Mouse (Mus musculus) midbrain, embryonic 11.5 days (tissue): ENCODE data around the gene Taf1d. TPM values are rescaled to one million over a fixed set of nuclear protein-coding genes. Genes with fewer than 3 reads are reported as not detected.
"Not testable (repeated sequence)": the region's sequence is repeated elsewhere in the genome, so short reads cannot be mapped to it uniquely, and the experiment has no call there.

Experiments
- ATAC-seq: fragments of 200-750 bp; cut with Nextera tagmentation; 2 replicates; pipeline ENCODE4 v1.8.0; 2017; ENCODE audit warnings: moderate TSS enrichment, moderate library complexity; ENCODE audit not compliant: low FRiP score
- DNase-seq: peaks from one replicate; pipeline ENCODE4 v3.0.0; 2015; ENCODE audit warnings: low spot score; ENCODE audit errors: missing footprints
- H3K27ac ChIP-seq: fragments of 300-500 bp; sonication (generic); 2 replicates; pipeline ENCODE4 v1.5.1; 2014; ENCODE audit warnings: low read depth, low read length
- H3K27me3 ChIP-seq: fragments of 300-500 bp; sonication (generic); 2 replicates; pipeline ENCODE4 v1.6.1; 2014; ENCODE audit warnings: mild to moderate bottlenecking, low read length, moderate library complexity, mixed read lengths; ENCODE audit not compliant: control insufficient read depth, insufficient read depth
- H3K36me3 ChIP-seq: fragments of 300-500 bp; sonication (generic); 2 replicates; pipeline ENCODE4 v1.6.1; 2014; ENCODE audit warnings: mild to moderate bottlenecking, low read length, moderate library complexity, mixed read lengths; ENCODE audit not compliant: control insufficient read depth, insufficient read depth
- H3K4me1 ChIP-seq: fragments of 300-500 bp; sonication (generic); 2 replicates; pipeline ENCODE4 v1.6.1; 2014; ENCODE audit warnings: low read length; ENCODE audit not compliant: control insufficient read depth, insufficient read depth
- H3K4me2 ChIP-seq: fragments of 300-500 bp; sonication (generic); 2 replicates; pipeline ENCODE4 v1.6.1; 2014; ENCODE audit warnings: mild to moderate bottlenecking, moderate library complexity
- H3K4me3 ChIP-seq: fragments of 300-500 bp; sonication (generic); 2 replicates; pipeline ENCODE4 v1.5.1; 2014; ENCODE audit warnings: low read depth, low read length
- H3K9ac ChIP-seq: fragments of 300-500 bp; sonication (generic); 2 replicates; pipeline ENCODE4 v1.6.1; 2014; ENCODE audit warnings: low read length
- H3K9me3 ChIP-seq: fragments of 300-500 bp; sonication (generic); 2 replicates; pipeline ENCODE4 v1.6.1; 2016; ENCODE audit warnings: low read length; ENCODE audit not compliant: control insufficient read depth
- WGBS: fragments of 180-500 bp; shearing (Covaris S2); extraction: QIAGEN DNeasy Blood & Tissue Kit; methylation state at CpG from one replicate; pipeline ENCODE4 v1.1.7; 2014; 5-methylcytosine and 5-hydroxymethylcytosine counted together
- polyA plus RNA-seq: library from polyadenylated mRNA; unstranded; fragments of >200 nt; fragmentation: Nextera tagmentation; extraction: Ambion mirVana; gene quantifications from 2 replicates; pipeline ENCODE4 v1.2.1, GENCODE M21; 2014

Gene Taf1d
- polyA plus RNA-seq, 1 experiment from 2014 or later: 67.9 TPM

DNA sequence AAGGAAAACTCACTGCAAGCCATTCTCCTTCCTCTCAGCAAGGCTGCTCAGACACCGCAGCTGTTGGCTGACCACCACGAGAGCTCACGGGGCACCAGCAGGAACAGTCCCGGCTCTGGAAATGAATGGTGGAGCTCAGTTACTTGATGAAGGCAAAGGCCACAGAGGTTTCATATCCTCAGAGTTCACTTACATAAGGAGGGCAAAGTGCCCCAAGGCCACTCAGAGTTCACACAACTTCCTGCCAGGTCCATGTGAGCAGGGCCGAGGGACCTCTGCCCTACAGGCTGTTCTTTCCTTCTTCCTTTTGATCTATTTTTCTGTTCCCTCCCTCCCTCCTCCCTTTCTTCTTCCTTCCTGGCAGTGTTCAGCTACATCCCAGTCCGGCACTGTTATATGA, 4.6 kb upstream of the Taf1d start:
- 75% methylated on average over 6 of the region's 6 CpGs for WGBS
- Histone ChIP-seq H3K27me3 (no peaks in the 10 kb centered on the region), H3K4me2 (no peak overlapping the region), H3K36me3 (no peaks in the 10 kb centered on the region), H3K27ac (no peak overlapping the region), H3K4me1 (no peaks in the 10 kb centered on the region), H3K4me3 (no peak overlapping the region), H3K9me3 (no peaks in the 10 kb centered on the region), H3K9ac (no peak overlapping the region)
- ATAC-seq (no peak), DNase-seq (no peak)

DNA sequence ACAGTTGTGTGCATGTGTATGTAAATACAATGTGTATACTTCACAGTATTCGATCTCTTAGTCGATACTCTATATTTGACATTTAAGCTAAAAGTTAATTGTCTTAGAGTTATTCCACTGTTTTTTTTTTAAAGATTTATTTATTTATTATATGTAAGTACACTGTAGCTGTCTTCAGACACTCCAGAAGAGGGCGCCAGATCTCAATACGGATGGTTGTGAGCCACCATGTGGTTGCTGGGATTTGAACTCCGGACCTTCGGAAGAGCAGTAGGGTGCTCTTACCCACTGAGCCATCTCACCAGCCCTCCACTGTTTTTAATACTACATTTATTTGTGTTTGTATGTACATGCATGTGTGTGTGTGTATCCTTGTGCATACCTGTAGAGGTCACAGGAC, 4.0 kb upstream of the Taf1d start:
- not testable (repeated sequence) for H3K9me3 ChIP-seq, H3K9ac ChIP-seq, H3K4me2 ChIP-seq

DNA sequence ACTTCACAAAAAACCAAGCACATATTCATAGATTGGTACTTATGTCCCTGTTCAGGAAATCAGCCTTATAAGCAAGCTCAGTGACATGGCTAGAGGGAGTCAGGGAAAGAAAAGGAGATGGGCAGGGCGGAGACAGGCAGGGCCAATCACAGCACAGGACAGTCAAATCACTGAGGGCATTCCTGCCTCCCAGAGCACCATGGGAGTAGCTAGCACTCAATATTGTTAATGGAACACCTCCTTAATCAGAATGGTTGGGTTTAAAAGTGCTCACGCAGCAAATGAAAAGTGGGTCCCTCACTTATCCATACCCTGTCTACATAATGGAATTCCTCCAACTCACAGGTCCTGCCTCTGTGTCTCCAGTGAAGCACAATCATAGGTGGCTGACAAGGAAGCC, 3.1 kb upstream of the Taf1d start:
- Histone ChIP-seq H3K4me1 (peaks cover 10% of the 10 kb centered on the region), H3K9me3 (no peaks in the 10 kb centered on the region), H3K4me2 (no peak overlapping the region), H3K27ac (no peak overlapping the region), H3K27me3 (no peaks in the 10 kb centered on the region), H3K36me3 (no peaks in the 10 kb centered on the region), H3K4me3 (no peak overlapping the region), H3K9ac (no peak overlapping the region)
- no peak for ATAC-seq
- no peak for DNase-seq
- WGBS: 70% methylated on average over 2 of the region's 2 CpGs

More for the DNA sequence above, 4.0 kb upstream of the Taf1d start:
- WGBS: 76% methylated on average over 6 of the region's 6 CpGs
- not testable (repeated sequence) for H3K4me1 ChIP-seq, H3K27ac ChIP-seq, H3K4me3 ChIP-seq, DNase-seq, ATAC-seq, H3K27me3 ChIP-seq, H3K36me3 ChIP-seq

DNA sequence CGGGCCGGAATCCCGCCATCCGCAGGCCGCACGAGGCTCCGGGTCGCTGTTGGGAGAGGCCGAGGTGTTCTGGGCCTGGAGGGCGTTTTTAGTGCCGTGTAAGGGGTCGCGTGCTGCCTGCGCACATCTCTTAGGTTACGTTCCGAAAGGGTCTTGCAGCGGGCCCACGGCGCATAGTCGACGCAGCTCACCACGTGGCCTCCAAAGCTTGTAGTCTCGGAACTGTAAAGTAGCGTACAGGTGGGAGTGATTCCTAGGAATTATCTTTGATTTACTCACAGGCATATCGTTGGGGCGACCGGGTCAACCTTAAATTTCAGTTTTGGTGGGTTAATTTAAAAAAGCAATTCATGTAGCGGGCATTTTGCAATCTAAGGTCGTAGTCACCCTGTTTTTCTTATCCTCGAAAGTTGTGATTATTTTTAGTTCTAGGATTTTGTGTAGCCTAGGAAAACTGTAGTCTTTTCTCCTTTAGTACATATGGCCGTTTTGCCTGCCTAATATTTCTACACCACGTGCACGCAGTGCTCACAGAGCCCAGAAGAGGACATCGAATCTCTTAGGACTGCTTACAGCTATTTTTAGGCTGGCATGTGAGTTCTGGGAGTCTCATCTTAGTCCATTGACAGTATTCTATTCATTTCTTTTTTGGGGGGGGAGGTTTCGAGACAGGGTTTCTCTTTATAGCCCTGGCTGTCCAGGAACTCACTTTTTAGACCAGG, 545 bp downstream of the Taf1d start, which contains the start of gene 4931406C07Rik:
TSS of gene 4931406C07Rik (minus strand) at position 51 of the 722 bp plus-strand sequence.
- peak; percentile 86 for ATAC-seq
- Histone ChIP-seq H3K27me3 (no peaks in the 10 kb centered on the region), H3K4me2 (peak within 1 kb of the TSS; percentile 85), H3K27ac (peak within 1 kb of the TSS; percentile 84), H3K4me3 (peak within 1 kb of the TSS; percentile 85), H3K36me3 (peaks cover 10% of the 10 kb centered on the region), H3K9me3 (no peaks in the 10 kb centered on the region), H3K9ac (peak within 1 kb of the TSS; percentile 95), H3K4me1 (peaks cover 18% of the 10 kb centered on the region)
- DNase-seq: no peak
- WGBS: under 1% methylated on average over 35 of the region's 35 CpGs

DNA sequence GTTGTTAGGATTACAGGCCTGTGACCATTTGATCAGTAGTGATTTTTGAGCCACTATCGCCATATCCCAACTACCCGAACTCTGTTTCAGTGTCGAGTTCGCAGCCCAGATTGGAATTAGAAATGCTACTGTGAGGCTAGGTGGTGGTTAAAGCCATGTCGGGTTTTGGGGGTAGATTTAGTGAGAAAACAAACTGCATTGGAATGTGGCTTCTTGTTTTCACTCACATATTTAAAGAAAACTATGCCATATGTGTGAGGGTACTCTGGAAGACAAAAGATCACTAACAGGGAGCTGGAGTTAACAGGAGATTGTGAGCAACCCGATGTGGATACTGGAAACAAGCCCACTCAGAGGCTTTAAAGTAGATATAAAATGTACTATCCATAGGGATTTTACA, 1.2 kb downstream of the Taf1d start:
- Histone ChIP-seq H3K9ac (peak overlapping the region; percentile 95), H3K27ac (no peak overlapping the region), H3K36me3 (peaks cover 10% of the 10 kb centered on the region), H3K4me3 (peak overlapping the region; percentile 85), H3K27me3 (no peaks in the 10 kb centered on the region), H3K4me1 (peaks cover 18% of the 10 kb centered on the region), H3K4me2 (peak overlapping the region; percentile 85), H3K9me3 (no peaks in the 10 kb centered on the region)
- DNase-seq (no peak), ATAC-seq (no peak)
- 12% methylated on average over 6 of the region's 6 CpGs for WGBS

DNA sequence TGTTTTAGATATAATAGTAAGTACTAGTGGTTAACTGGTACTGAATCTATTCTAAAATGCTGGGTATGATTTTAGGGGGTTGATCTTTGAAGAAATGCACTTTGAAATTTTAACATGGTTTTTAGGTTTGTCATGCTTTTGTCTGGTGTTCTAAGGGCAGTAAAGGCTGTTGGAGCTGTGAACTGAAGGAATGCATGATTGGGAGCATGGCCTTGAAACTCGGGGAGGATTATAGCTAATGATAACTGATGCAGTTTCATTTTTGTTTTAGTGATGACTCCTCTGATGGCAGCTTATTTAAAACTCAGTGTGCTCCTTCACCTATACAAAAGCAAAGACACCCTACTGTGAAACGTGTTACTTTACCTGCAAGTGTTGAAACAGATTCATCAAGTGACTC, 2.2 kb downstream of the Taf1d start:
- Histone ChIP-seq H3K4me2 (peak overlapping the region; percentile 11; the same call in 1 of the 2 replicates), H3K27ac (no peak overlapping the region), H3K4me3 (no peak overlapping the region), H3K4me1 (peaks cover 18% of the 10 kb centered on the region), H3K9ac (no peak overlapping the region), H3K36me3 (peaks cover 14% of the 10 kb centered on the region), H3K9me3 (no peaks in the 10 kb centered on the region), H3K27me3 (no peaks in the 10 kb centered on the region)
- ATAC-seq: no peak
- 59% methylated on average over 2 of the region's 2 CpGs for WGBS
- no peak for DNase-seq

DNA sequence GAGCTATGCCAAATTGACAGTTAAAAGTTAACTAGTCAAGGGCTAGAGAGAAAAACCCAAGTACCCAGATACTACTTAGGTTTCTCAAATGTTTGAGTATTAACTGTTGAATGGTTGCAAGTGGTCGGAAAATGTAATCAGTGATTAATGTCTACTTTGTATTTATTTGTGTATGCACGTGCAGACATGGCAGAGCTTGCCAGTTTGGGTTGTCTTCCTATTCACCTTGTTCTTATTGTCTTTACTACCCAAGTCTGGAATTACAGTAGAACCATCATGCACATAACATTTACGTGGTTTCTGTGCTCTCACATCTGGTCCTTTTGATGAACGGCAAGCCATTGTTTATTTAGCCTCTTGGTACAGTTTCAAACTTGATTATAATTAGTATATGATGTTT, 3.4 kb downstream of the Taf1d start:
- H3K9ac ChIP-seq: no peak overlapping the region
- ATAC-seq (no peak), DNase-seq (no peak)
- H3K27me3 ChIP-seq: no peaks in the 10 kb centered on the region
- no peak overlapping the region for H3K27ac ChIP-seq
- H3K9me3 ChIP-seq: no peaks in the 10 kb centered on the region
- peaks cover 18% of the 10 kb centered on the region for H3K4me1 ChIP-seq
- no peak overlapping the region for H3K4me3 ChIP-seq
- 89% methylated on average over 4 of the region's 4 CpGs for WGBS
- no peak overlapping the region for H3K4me2 ChIP-seq
- peaks cover 26% of the 10 kb centered on the region for H3K36me3 ChIP-seq

DNA sequence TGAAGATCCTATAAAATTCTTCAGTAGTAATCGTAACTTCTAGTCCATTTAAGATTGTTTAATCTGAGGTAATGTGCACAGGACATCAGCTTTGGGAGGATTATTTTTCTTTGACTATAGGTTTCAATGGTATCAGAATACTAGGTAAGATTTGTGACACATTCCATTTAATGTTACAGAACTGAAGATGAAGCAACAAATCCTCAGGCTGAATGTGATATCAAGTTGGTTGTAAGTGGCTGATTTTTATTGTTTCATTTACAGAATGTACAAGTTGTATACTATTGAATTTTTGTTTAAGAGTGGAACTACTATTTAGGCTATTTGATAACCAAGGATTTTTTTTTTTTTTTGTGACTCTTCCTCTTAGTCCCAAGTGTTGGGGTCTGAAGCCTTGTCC, 4.2 kb downstream of the Taf1d start:
- 91% methylated on average over 1 of the region's 1 CpGs for WGBS
- Histone ChIP-seq H3K27me3 (no peaks in the 10 kb centered on the region), H3K9me3 (no peaks in the 10 kb centered on the region), H3K4me2 (no peak overlapping the region), H3K27ac (no peak overlapping the region), H3K9ac (no peak overlapping the region), H3K36me3 (peaks cover 33% of the 10 kb centered on the region), H3K4me1 (peaks cover 18% of the 10 kb centered on the region), H3K4me3 (no peak overlapping the region)
- ATAC-seq (no peak), DNase-seq (peak; percentile 86)

DNA sequence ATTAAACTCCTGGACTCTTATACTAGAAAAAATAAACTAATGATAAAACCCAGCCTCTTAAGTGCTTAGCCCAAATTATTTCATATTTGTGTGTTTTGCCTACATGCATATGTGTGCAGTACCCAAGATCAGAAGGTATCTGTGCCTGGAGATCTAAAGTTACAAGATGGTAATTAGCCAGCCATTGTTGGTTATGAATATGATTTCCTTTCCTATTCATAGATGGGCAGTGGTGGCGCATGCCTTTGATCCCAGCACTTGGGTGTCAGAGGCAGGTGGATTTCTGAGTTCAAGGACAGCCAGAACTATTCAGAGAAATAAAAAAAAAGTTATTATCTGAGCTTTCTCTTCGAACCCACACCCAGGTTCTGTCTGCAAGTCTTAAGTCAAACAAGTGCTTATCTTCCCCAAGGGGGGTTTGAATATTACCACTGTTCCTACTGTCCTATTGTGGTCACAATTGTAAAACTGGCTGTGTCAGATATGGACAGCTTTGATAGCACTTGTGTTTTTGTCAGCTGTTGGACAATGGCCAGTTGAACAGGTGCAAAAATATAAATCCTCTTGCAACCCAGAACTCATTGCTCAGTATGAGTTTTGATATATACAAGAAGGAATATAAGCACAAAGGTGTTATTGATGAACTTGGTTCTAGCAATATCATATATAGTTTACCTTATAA, 6.2 kb downstream of the Taf1d start:
- no peak overlapping the region for H3K4me3 ChIP-seq
- H3K4me2 ChIP-seq: no peak overlapping the region
- no peaks in the 10 kb centered on the region for H3K27me3 ChIP-seq
- DNase-seq (peak; percentile 86), ATAC-seq (no peak)
- no peaks in the 10 kb centered on the region for H3K9me3 ChIP-seq
- H3K36me3 ChIP-seq: peaks cover 40% of the 10 kb centered on the region
- H3K4me1 ChIP-seq: peaks cover 15% of the 10 kb centered on the region
- no peak overlapping the region for H3K27ac ChIP-seq
- WGBS: 95% methylated on average over 2 of the region's 2 CpGs
- no peak overlapping the region for H3K9ac ChIP-seq
